Mouse (Mus musculus) midbrain, embryonic 14.5 days (tissue): Measurements from ENCODE around the gene Zfp11. TPM values are rescaled to one million over a fixed set of nuclear protein-coding genes. Genes with fewer than 3 reads are reported as not detected.
"Not testable (repeated sequence)": the region's sequence is repeated elsewhere in the genome, so short reads cannot be mapped to it uniquely, and the experiment has no call there.

ENCODE experiments used
- ATAC-seq: fragments of 200-750 bp; cut with Nextera tagmentation; 2 replicates; pipeline ENCODE4 v1.8.0; 2017; ENCODE audit warnings: moderate number of reproducible peaks, moderate library complexity; ENCODE audit not compliant: low FRiP score, low TSS enrichment
- DNase-seq: peaks from one replicate; pipeline ENCODE4 v3.0.0-alpha.2; 2015
- H3K27ac ChIP-seq: fragments of 300-500 bp; sonication (generic); replicated peaks from 2 replicates; pipeline ENCODE4 v1.5.1; 2014; ENCODE audit warnings: mild to moderate bottlenecking, low read depth, low read length, moderate library complexity
- H3K27me3 ChIP-seq: fragments of 300-500 bp; sonication (generic); 2 replicates; pipeline ENCODE4 v1.6.1; 2014; ENCODE audit warnings: low read length, control low read depth, mixed read lengths; ENCODE audit not compliant: control insufficient read depth, insufficient read depth
- H3K36me3 ChIP-seq: fragments of 300-500 bp; sonication (generic); 2 replicates; pipeline ENCODE4 v1.6.1; 2014; ENCODE audit warnings: low read length, control low read depth; ENCODE audit not compliant: control insufficient read depth, insufficient read depth
- H3K4me1 ChIP-seq: fragments of 300-500 bp; sonication (generic); 2 replicates; pipeline ENCODE4 v1.6.1; 2014; ENCODE audit warnings: mild to moderate bottlenecking, antibody characterized with exemption, low read length, control low read depth; ENCODE audit not compliant: control insufficient read depth, insufficient read depth
- H3K4me2 ChIP-seq: fragments of 300-500 bp; sonication (generic); 2 replicates; pipeline ENCODE4 v1.6.1; 2014; ENCODE audit warnings: mild to moderate bottlenecking, low read length, moderate library complexity
- H3K4me3 ChIP-seq: fragments of 300-500 bp; sonication (generic); replicated peaks from 2 replicates; pipeline ENCODE4 v1.5.1; 2014; ENCODE audit warnings: low read depth, low read length
- H3K9ac ChIP-seq: fragments of 300-500 bp; sonication (generic); replicated peaks from 2 replicates; pipeline ENCODE4 v1.6.1; 2014; ENCODE audit warnings: mild to moderate bottlenecking, low read length, moderate library complexity
- H3K9me3 ChIP-seq: fragments of 300-500 bp; sonication (generic); 2 replicates; pipeline ENCODE4 v1.6.1; 2016; ENCODE audit warnings: low read length, control low read depth, mixed read lengths; ENCODE audit not compliant: control insufficient read depth
- WGBS: fragments of 180-500 bp; shearing (Covaris S2); extraction: QIAGEN DNeasy Blood & Tissue Kit; methylation state at CpG from one replicate; pipeline ENCODE4 v1.1.7; 2014; 5-methylcytosine and 5-hydroxymethylcytosine counted together
- polyA plus RNA-seq: library from polyadenylated mRNA; unstranded; fragments of >200 nt; fragmentation: Nextera tagmentation; extraction: Ambion mirVana; gene quantifications from 2 replicates; pipeline ENCODE4 v1.2.1, GENCODE M21; 2014

Zfp11 gene
- polyA plus RNA-seq, 1 experiment from 2014 or later = 8.4 TPM

DNA sequence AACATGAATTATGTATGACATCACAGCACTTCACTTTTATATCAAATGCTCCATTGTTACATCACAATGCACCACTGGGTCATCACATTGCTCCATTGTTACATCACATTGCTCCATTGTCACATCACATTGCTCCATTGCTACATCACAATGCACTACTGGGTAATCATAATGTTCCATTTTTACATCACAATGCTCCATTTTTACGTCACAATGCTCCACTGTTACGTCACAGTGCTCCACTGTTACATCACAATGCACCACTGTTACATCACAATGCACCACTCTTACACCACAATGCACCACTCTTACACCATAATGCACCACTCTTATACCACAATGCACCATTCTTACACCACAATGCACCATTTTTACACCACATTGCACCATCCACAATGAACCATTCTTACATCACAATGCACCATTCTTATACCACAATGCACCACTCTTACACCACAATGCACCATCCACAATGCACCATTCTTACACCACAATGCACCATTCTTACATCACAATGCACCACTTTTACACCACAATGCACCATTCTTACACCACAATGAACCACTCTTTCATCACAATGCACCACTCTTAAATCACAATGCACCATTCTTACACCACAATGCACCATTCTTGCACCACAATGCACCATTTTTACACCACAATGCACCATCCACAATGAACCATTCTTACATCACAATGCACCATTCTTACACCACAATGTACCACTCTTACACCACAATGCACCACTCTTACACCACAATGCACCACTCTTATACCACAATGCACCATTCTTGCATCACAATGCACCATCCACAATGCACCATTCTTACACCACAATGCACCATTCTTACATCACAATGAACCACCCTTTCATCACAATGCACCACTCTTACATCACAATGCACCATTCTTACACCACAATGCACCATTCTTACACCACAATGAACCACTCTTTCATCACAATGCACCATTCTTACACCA lies 37.3 kb downstream of the Zfp11 start:
- whole genome bisulfite sequencing = 85% methylated on average over 2 of the region's 2 CpGs

DNA sequence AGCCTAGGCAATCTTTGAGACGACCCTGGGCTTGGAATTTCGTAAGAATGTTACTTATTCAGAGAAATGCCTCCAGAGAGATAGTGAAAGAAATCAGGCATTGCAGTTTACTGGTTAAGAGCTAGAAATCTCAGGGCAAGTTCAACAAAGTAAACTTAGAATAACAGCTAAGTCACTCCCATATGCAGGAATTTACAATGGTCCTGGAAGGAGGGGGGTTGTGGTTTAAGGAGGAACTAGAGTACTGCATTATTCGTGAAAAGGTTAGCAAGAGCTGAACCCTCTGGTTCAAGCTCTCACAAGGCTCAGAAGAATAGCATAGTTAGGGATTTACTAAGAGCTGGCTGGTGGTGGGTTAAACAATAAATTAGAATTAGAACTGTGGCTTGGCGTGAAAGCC lies 43.3 kb downstream of the Zfp11 start:
- H3K27ac ChIP-seq, H3K4me3 ChIP-seq, H3K9ac ChIP-seq, H3K9me3 ChIP-seq, ATAC-seq, H3K4me1 ChIP-seq, DNase-seq, H3K4me2 ChIP-seq, H3K36me3 ChIP-seq, H3K27me3 ChIP-seq: not testable (repeated sequence)
- WGBS = 78% methylated on average over 4 of the region's 4 CpGs

More for the DNA sequence above, 37.3 kb downstream of the Zfp11 start:
- not testable (repeated sequence) for ATAC-seq, H3K27ac ChIP-seq, H3K27me3 ChIP-seq, H3K4me3 ChIP-seq, H3K36me3 ChIP-seq, H3K9ac ChIP-seq, H3K4me1 ChIP-seq, H3K9me3 ChIP-seq, DNase-seq, H3K4me2 ChIP-seq

DNA sequence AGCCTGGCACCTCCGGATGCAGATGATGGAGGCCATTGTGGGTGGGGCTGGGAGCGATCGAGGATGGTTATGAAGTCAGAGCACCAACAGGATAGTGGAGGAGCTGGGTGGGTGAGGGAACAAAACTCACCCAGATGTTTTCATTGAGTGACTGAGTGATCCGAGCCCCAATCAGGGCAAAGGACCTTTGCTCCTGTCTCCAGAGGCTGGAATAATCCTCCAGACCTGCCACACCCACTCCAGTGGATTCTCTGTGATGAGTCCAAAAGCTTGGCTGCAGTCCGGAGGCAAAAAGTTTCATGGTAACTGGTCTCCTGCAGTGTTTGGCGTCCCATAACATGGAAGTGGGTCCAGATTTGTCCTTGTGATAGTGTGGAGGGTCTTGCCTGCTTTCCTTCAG lies 43.8 kb downstream of the Zfp11 start:
- no peaks in the 10 kb centered on the region for H3K9me3 ChIP-seq
- DNase-seq (no peak), ATAC-seq (no peak)
- no peaks in the 10 kb centered on the region for H3K27me3 ChIP-seq
- H3K9ac ChIP-seq = no peak overlapping the region
- H3K4me2 ChIP-seq = no peak overlapping the region
- 89% methylated on average over 6 of the region's 6 CpGs for WGBS
- no peaks in the 10 kb centered on the region for H3K4me1 ChIP-seq
- H3K4me3 ChIP-seq = no peak overlapping the region
- H3K27ac ChIP-seq = no peak overlapping the region
- no peaks in the 10 kb centered on the region for H3K36me3 ChIP-seq

DNA sequence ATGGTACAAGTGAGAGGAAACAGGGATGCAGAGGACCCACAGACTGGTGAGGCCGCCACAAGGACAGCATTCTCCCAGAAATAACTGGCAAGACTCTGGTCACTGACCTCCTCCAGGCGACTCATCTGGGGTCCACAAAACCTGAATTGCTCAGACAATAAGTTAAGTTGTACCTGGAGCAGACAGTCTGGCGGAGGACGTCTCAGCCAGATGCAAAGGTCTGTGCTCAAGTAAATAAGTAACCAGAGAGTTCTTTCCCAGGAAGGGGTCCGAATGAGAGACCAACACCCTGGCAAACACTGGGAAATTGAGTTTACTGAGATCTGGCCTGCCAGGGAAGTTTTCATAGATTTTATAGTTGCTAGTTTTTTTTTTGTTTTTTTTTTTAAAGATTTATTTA lies 48.5 kb downstream of the Zfp11 start:
- H3K36me3 ChIP-seq = no peaks in the 10 kb centered on the region
- no peaks in the 10 kb centered on the region for H3K9me3 ChIP-seq
- no peaks in the 10 kb centered on the region for H3K4me1 ChIP-seq
- no peaks in the 10 kb centered on the region for H3K27me3 ChIP-seq
- no peak overlapping the region for H3K27ac ChIP-seq
- 91% methylated on average over 5 of the region's 5 CpGs for WGBS
- no peak overlapping the region for H3K4me2 ChIP-seq
- no peak overlapping the region for H3K4me3 ChIP-seq
- ATAC-seq (no peak), DNase-seq (no peak)
- no peak overlapping the region for H3K9ac ChIP-seq

DNA sequence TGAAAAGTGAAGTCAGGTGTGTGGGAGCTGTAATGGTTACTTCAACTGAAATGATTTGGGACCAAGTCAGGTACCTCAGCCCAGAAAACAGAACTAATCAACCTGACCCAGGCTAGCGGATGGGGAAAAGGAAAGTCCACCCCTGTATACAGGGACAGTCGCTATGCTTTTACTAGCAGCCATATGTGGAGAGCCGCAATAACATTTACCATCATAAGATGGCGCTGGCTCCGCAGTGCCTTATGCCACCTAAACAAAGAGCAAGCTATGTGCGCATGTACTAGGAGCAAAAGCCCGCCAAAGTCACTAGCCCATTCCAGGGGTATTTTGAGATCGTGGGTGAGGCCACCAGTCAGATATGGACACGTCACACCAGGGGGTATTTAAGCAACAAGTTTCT lies 49.3 kb downstream of the Zfp11 start:
- ATAC-seq, H3K4me2 ChIP-seq, H3K27me3 ChIP-seq, H3K4me3 ChIP-seq, H3K9ac ChIP-seq, H3K4me1 ChIP-seq, H3K9me3 ChIP-seq, DNase-seq, H3K36me3 ChIP-seq, H3K27ac ChIP-seq: not testable (repeated sequence)
- 61% methylated on average over 9 of the region's 9 CpGs for WGBS

DNA sequence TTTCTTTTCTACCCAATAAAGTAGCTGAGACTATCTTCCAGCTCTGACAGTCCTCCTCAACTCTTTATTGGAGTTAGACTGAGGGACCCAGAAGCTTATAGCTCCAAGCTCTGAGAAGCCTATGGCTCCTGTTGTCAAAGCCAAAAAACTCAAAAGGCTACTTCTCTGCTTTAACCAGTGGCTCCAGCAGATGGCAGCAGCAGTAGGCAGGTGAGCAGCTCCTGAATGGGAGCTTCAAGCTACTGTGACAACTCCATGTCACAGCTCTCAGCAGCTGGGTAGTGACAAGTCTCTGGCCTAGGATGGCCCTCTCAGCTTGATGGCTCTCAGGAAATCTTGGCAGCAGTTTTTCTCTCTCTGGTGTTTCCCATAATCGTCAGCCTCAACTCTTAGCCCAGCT lies 58.8 kb downstream of the Zfp11 start:
- Histone ChIP-seq H3K9ac (no peak overlapping the region), H3K27ac (no peak overlapping the region), H3K9me3 (no peaks in the 10 kb centered on the region), H3K4me3 (no peak overlapping the region), H3K36me3 (peaks cover 7% of the 10 kb centered on the region), H3K4me1 (no peaks in the 10 kb centered on the region), H3K27me3 (no peaks in the 10 kb centered on the region), H3K4me2 (no peak overlapping the region)
- WGBS = 33% methylated on average over 1 of the region's 1 CpGs
- no peak for ATAC-seq
- peak; percentile 87 for DNase-seq

DNA sequence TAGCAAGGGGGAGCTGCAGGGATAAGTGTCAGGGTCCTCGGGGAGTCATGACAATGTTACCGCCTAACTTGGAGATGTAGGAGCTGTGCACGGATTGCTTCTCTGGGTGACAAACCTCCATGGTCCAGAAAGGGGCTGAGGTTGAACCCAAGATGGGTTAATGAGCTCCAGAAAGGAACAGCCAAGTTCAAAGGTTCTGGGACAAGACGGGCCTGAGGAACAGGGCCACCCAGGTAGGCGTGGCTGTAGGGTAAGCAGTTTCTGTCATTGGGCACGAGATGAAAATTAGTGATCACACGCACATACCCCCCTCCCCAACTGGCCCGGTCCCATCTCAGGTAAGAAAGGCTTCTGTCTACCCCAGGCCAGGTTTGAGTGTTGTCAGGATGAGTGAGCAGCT lies 62.4 kb downstream of the Zfp11 start:
- ATAC-seq (no peak), DNase-seq (no peak)
- Histone ChIP-seq H3K9ac (no peak overlapping the region), H3K4me1 (no peaks in the 10 kb centered on the region), H3K27me3 (no peaks in the 10 kb centered on the region), H3K4me2 (no peak overlapping the region), H3K36me3 (peaks cover 19% of the 10 kb centered on the region), H3K9me3 (no peaks in the 10 kb centered on the region), H3K27ac (no peak overlapping the region), H3K4me3 (no peak overlapping the region)
- WGBS = 83% methylated on average over 8 of the region's 8 CpGs
